Mouse (Mus musculus): ENCODE measurements at regions not wholly inside any gene's neighbourhood (a gene's known extent, or its start where the extent isn't known, plus 50 kb on each side); places are given as distances from the start of the nearest gene placed in this dataset.

GRCm38 (mm10) chr13:107862793-107863654 lies 181.2 kb upstream of the Smim15 start:
- Histone ChIP-seq H3K36me3 (no peaks in the 10 kb centered on the region), H3K27ac (no peak overlapping the region), H3K9ac (no peak overlapping the region), H3K9me3 (no peaks in the 10 kb centered on the region), H3K4me2 (no peak overlapping the region), H3K4me3 (no peak overlapping the region), H3K27me3 (no peaks in the 10 kb centered on the region), H3K4me1 (replicated peaks) (peaks cover 60% of the 10 kb centered on the region)
- no peak for ATAC-seq (ENCODE audit: low FRiP score)
- 84% methylated on average over 11 of the region's 11 CpGs for WGBS

GRCm38 (mm10) chr13:107861384-107862134 lies 182.7 kb upstream of the Smim15 start:
- Histone ChIP-seq H3K4me2 (no peak overlapping the region), H3K27me3 (no peaks in the 10 kb centered on the region), H3K4me1 (replicated peaks) (peaks cover 63% of the 10 kb centered on the region)

DNA sequence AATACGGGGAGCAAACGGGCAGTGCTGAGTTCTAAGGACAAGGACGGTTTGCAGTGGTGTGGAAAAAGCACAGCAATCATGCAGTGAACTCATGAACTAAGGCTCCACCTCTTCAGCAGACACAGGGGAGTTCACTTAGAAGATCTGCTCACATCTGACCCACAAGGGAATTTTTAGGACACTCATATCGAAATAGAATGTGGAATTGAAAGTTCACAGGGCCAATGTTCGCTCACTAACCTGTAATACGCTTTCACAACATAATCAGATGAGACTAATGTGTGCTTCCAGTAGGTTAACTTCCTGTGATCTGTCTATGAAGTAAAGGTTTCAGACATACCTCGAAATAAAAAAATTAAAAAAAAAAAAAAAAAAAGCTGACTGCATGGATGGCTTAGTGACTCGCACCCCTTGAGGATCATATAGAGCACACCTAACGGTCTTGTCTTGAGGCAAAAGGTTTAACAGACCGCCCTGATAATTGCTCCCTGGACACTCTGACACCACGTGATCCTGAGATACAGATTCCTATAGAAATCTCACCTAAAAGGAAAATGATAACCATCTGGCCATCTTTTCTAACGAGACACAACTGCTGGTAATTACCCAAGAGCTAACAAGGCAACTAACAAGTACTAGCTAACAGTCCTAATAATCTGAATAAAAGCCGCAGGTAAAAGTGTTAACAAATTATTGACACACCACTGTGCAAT lies 187.0 kb upstream of the Smim15 start:
- no peak overlapping the region for H3K4me3 ChIP-seq
- H3K27me3 ChIP-seq, result no peaks in the 10 kb centered on the region
- no peak for ATAC-seq (ENCODE audit: low FRiP score)
- peaks cover 57% of the 10 kb centered on the region for H3K4me1 ChIP-seq (replicated peaks)
- 76% methylated on average over 13 of the region's 13 CpGs for WGBS
- H3K4me2 ChIP-seq, result no peak overlapping the region
- H3K36me3 ChIP-seq, result no peaks in the 10 kb centered on the region
- no peaks in the 10 kb centered on the region for H3K9me3 ChIP-seq
- H3K9ac ChIP-seq, result no peak overlapping the region
- no peak overlapping the region for H3K27ac ChIP-seq

More at GRCm38 (mm10) chr13:107861384-107862134, 182.7 kb upstream of the Smim15 start:
- peak overlapping the region; percentile 73 for H3K27ac ChIP-seq
- H3K9me3 ChIP-seq, result no peaks in the 10 kb centered on the region
- H3K36me3 ChIP-seq, result no peaks in the 10 kb centered on the region
- H3K4me3 ChIP-seq, result no peak overlapping the region
- no peak overlapping the region for H3K9ac ChIP-seq
- WGBS, result 71% methylated on average over 17 of the region's 17 CpGs
- peak; percentile 68 for ATAC-seq (ENCODE audit: low FRiP score)

- Histone ChIP-seq H3K36me3 (no peaks in the 10 kb centered on the region), H3K27me3 (no peaks in the 10 kb centered on the region), H3K9ac (no peak overlapping the region), H3K4me2 (no peak overlapping the region; the same call in 1 of the 2 replicates), H3K9me3 (no peaks in the 10 kb centered on the region), H3K4me3 (no peak overlapping the region), H3K27ac (no peak overlapping the region), H3K4me1 (replicated peaks) (peaks cover 81% of the 10 kb centered on the region)
- ATAC-seq (ENCODE audit: low FRiP score), result no peak
- WGBS, result 55% methylated on average over 8 of the region's 8 CpGs
Measured at GRCm38 (mm10) chr13:107850907-107851560, 193.2 kb upstream of the Smim15 start.

DNA sequence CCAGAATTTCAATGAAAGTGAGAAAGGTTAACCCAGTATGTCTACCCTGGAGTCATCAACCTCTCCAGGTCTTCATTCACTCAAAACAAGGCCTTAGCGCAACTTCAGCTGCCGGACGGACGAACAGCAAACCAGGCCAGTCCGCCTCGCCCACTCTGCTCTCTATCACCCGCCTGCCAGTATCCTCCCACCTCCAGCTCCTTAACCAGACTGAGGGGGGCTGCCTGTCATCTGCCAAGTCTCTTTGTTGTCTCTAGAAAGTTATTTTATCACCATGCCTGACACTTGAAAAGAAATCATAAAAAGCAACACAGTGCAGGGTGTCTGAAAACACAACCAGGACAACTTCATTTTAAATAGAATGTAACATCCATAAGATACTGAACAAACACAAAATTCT lies 195.4 kb upstream of the Smim15 start:
- no peaks in the 10 kb centered on the region for H3K9me3 ChIP-seq
- H3K4me1 ChIP-seq (replicated peaks), result peaks cover 89% of the 10 kb centered on the region
- no peak overlapping the region for H3K4me2 ChIP-seq
- ATAC-seq (ENCODE audit: low FRiP score), result no peak
- WGBS, result 57% methylated on average over 7 of the region's 7 CpGs
- no peak overlapping the region for H3K4me3 ChIP-seq
- H3K27ac ChIP-seq, result no peak overlapping the region
- no peak overlapping the region for H3K9ac ChIP-seq
- no peaks in the 10 kb centered on the region for H3K36me3 ChIP-seq
- no peaks in the 10 kb centered on the region for H3K27me3 ChIP-seq

DNA sequence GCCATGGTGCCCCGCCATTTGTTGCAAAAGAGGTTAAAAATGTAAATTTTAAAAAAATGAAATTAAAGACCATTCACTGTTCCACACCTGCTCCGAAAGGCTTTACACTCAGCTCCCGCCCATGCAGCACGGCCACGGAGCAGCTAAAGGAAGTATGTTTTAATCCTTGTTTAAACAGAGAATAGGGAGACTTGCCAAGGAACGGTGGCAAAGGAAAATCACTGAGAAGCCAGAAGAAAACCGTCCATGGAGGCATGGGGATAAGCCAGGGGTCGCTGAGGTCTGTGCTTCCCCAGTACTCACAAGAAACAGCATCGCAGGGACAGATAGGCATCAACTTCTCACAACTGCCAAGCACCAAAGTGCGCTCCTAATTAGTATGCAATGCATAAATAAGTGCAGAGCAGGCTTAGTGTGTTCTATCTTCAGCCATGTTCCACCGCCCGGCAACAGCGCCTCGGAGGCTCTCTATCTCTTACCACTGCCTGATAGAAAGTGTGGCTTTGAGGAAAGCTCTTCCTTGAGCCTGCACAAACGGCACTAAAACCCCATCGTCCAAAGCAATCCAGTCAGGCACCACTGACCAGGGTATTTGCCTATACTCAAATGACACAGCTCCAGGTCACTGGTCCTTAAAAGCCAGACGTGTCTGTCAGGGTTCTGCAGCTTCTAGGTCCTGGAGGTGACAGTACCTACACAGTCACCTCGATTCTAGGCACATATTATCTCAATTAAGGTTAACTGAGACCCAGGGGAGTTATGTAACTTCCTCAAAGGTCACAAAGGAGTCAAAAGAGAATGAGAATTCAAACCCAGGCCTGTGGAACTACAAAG lies 196.8 kb upstream of the Smim15 start:
- Histone ChIP-seq H3K27me3 (no peaks in the 10 kb centered on the region), H3K36me3 (no peaks in the 10 kb centered on the region), H3K9me3 (no peaks in the 10 kb centered on the region), H3K9ac (peak overlapping the region; percentile 6; the same call in 1 of the 2 replicates), H3K4me3 (no peak overlapping the region), H3K4me1 (replicated peaks) (peaks cover 91% of the 10 kb centered on the region), H3K27ac (peak overlapping the region; percentile 65), H3K4me2 (peak overlapping the region; percentile 35)
- 41% methylated on average over 18 of the region's 18 CpGs for WGBS
- peak; percentile 30; the same call in 1 of the 2 replicates for ATAC-seq (ENCODE audit: low FRiP score)

- ATAC-seq (ENCODE audit: low FRiP score), result 0 out of 2 replicates have a peak, but pooled peaks have one; percentile 3
- H3K4me3 ChIP-seq, result no peak overlapping the region
- no peaks in the 10 kb centered on the region for H3K9me3 ChIP-seq
- H3K4me2 ChIP-seq, result peak overlapping the region; percentile 35
- H3K4me1 ChIP-seq (replicated peaks), result peaks cover 89% of the 10 kb centered on the region
- H3K9ac ChIP-seq, result no peak overlapping the region; the same call in 1 of the 2 replicates
- peak overlapping the region; percentile 65 for H3K27ac ChIP-seq
- WGBS, result 33% methylated on average over 10 of the region's 10 CpGs
- H3K27me3 ChIP-seq, result no peaks in the 10 kb centered on the region
- no peaks in the 10 kb centered on the region for H3K36me3 ChIP-seq
Measured at GRCm38 (mm10) chr13:107846621-107847178, 197.5 kb upstream of the Smim15 start.

DNA sequence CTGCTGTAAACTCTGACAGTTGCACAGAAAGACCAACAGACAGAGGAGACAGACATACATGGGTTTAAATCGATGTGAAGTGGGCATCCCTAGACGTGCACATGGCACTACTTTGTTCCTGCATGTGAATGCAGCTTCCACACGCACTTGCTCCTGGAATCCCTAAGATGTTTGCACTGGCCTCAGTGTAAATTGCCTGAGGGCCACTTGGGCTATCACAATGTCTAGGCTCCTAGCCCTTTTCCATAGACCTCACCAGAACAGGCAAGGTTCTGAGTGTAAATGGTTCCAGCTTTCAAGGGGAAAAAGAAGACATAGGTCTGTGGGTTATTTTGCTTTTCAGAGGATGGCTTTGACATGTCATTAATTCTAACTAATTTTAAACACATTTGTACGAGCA lies 198.4 kb upstream of the Smim15 start:
- no peaks in the 10 kb centered on the region for H3K36me3 ChIP-seq
- WGBS, result 64% methylated on average over 4 of the region's 4 CpGs
- H3K27ac ChIP-seq, result peak overlapping the region; percentile 65; the same call in 1 of the 2 replicates
- peak overlapping the region; percentile 35; the same call in 1 of the 2 replicates for H3K4me2 ChIP-seq
- no peak overlapping the region for H3K4me3 ChIP-seq
- no peak overlapping the region for H3K9ac ChIP-seq
- peaks cover 87% of the 10 kb centered on the region for H3K4me1 ChIP-seq (replicated peaks)
- no peak for ATAC-seq (ENCODE audit: low FRiP score)
- H3K9me3 ChIP-seq, result no peaks in the 10 kb centered on the region
- H3K27me3 ChIP-seq, result no peaks in the 10 kb centered on the region

- H3K36me3 ChIP-seq, result no peaks in the 10 kb centered on the region
- H3K4me1 ChIP-seq (replicated peaks), result peaks cover 77% of the 10 kb centered on the region
- H3K27ac ChIP-seq, result no peak overlapping the region
- H3K4me2 ChIP-seq, result no peak overlapping the region
- no peak for ATAC-seq (ENCODE audit: low FRiP score)
- no peak overlapping the region for H3K4me3 ChIP-seq
- H3K27me3 ChIP-seq, result no peaks in the 10 kb centered on the region
- WGBS, result 91% methylated on average over 4 of the region's 4 CpGs
- no peaks in the 10 kb centered on the region for H3K9me3 ChIP-seq
- no peak overlapping the region for H3K9ac ChIP-seq
Measured at GRCm38 (mm10) chr13:107844085-107844484, 200.2 kb upstream of the Smim15 start.

GRCm38 (mm10) chr13:107838126-107838715 lies 206.0 kb upstream of the Smim15 start:
- no peaks in the 10 kb centered on the region for H3K27me3 ChIP-seq
- peak overlapping the region; percentile 48; the same call in 1 of the 2 replicates for H3K27ac ChIP-seq
- ATAC-seq (ENCODE audit: low FRiP score), result no peak
- H3K4me3 ChIP-seq, result no peak overlapping the region
- no peak overlapping the region for H3K4me2 ChIP-seq
- no peak overlapping the region for H3K9ac ChIP-seq
- H3K36me3 ChIP-seq, result no peaks in the 10 kb centered on the region
- WGBS, result 69% methylated on average over 9 of the region's 9 CpGs
- no peaks in the 10 kb centered on the region for H3K9me3 ChIP-seq
- peaks cover 70% of the 10 kb centered on the region for H3K4me1 ChIP-seq (replicated peaks)
